Mouse (Mus musculus): ENCODE data around the gene Cfap77. TPM values are rescaled to one million over a fixed set of nuclear protein-coding genes. Genes with fewer than 3 reads are reported as not detected.

Gene Cfap77
- polyA plus RNA-seq (2017; shearing (Covaris generic)): not detected

GRCm38 (mm10) chr2:29054991-29055390 is at the start of gene Cfap77:
Cfap77 (minus strand) TSS chr2:29055066.

GRCm38 (mm10) chr2:29060135-29060597 is 5.3 kb upstream of the Cfap77 start, which contains the start of gene Ttf1:
Ttf1 (plus strand) TSS chr2:29060262.

DNA sequence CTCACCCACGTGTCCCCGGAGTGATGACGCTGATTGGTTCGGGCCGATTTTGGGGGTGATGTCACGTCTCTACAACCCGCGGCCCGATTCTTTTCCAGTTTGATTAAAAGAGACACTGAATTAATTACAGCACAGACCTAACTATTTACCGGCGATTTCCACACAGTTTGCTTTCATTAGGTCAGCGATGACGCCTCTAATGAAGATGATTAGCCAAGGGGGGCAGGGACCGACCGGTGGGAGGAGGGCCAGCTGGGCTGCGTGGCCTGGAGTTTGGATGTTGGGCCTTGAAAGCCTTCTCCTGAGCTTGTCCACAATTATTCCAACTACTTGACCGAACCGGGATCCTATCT is 138.4 kb downstream of the Cfap77 start, which contains the start of gene Barhl1:
Gene Barhl1, minus strand, starts transcription at position 156 of the 353 bp plus-strand sequence.

Other genes starting within 250 kb of the Cfap77 start
- gene Gtf3c4, start 214.7 kb downstream of the Cfap77 start, polyA plus RNA-seq (2017; shearing (Covaris generic)): 9.8 TPM
- 22.7 TPM for gene Ddx31, start 214.7 kb downstream of the Cfap77 start, polyA plus RNA-seq (2017; shearing (Covaris generic))
- not detected for gene Barhl1, start 138.4 kb downstream of the Cfap77 start, polyA plus RNA-seq (2017; shearing (Covaris generic))
- gene Ttf1, start 5.2 kb upstream of the Cfap77 start, polyA plus RNA-seq (2017; shearing (Covaris generic)): 19.2 TPM
- 107 TPM for gene Setx, start 69.1 kb upstream of the Cfap77 start, polyA plus RNA-seq (2017; shearing (Covaris generic))
- gene Ntng2, start 197.9 kb upstream of the Cfap77 start, polyA plus RNA-seq (2017; shearing (Covaris generic)): 0.85 TPM